13 mouse cellular contexts compared by ENCODE assay signal in genomic region chr4:45672262-45673076, GRCm38 (mm10).
DNase-seq lines count a peak whose midpoint lies in the region; ATAC-seq and TF ChIP-seq lines count a peak whose summit lies in the region.
"Had no signal": no experiment of that assay in that cellular context is flagged by ENCODE, and none has a peak within 500 bp of the region (broad histone marks: within the 10 kb centered on the region; RNA-seq: fewer than 3 reads in every experiment).

No protein-coding gene starts in this region.

- no peak overlapping the region for H3K4me3 ChIP-seq in ES-E14 (ENCODE audit: insufficient read depth in 1 of 2, low read depth in 1 of 2, low read length in 2 of 2, poor library complexity in 1 of 2, severe bottlenecking in 1 of 2)
- H3K4me3 ChIP-seq in hindbrain, embryonic 16.5 days (ENCODE audit: low read length) = no peak overlapping the region
- H3K4me3 ChIP-seq in thymus, adult 2 months (ENCODE audit: control insufficient read depth, insufficient read depth, low read length) = no peak overlapping the region
- no peak overlapping the region for H3K4me3 ChIP-seq in heart, adult 2 months
- H3K4me3 ChIP-seq: limb, embryonic 13.5 days; megakaryocyte, embryonic 14.5 days had no signal

- peaks cover 4 to 7% of the 10 kb centered on the region in 2 experiments; a peak in 2 of 4 replicates for H3K4me1 ChIP-seq in ES-E14 (ENCODE audit: control insufficient read depth in 2 of 2, insufficient read depth in 2 of 2, low read length in 2 of 2, poor library complexity in 1 of 2)
- H3K4me1 ChIP-seq in hindbrain, embryonic 16.5 days (ENCODE audit: control insufficient read depth, insufficient read depth, low read depth, low read length) = peaks cover 18% of the 10 kb centered on the region
- H3K4me1 ChIP-seq in thymus, adult 2 months (replicated peaks; ENCODE audit: control insufficient read depth, insufficient read depth, low read length) = peaks cover 23% of the 10 kb centered on the region
- H3K4me1 ChIP-seq in heart, adult 2 months (ENCODE audit: control insufficient read depth, insufficient read depth, low read length) = no peaks in the 10 kb centered on the region
- H3K4me1 ChIP-seq: megakaryocyte, embryonic 14.5 days had no signal

- ATAC-seq in hindbrain, embryonic 16.5 days = peak; percentile 68

- no peaks in the 10 kb centered on the region for H3K79me2 ChIP-seq in heart, adult 2 months (replicated peaks; ENCODE audit: control insufficient read depth, insufficient read depth, low read length)

- 18% methylated on average over 16 of the region's 16 CpGs for WGBS in hindbrain, embryonic 16.5 days
- 50% methylated on average over 16 of the region's 16 CpGs for WGBS in thymus, adult 2 months
- 63% methylated on average over 16 of the region's 16 CpGs for WGBS in heart, adult 2 months

- no peaks in the 10 kb centered on the region for H3K9me3 ChIP-seq in ES-E14 (ENCODE audit: control insufficient read depth, insufficient read depth, low read depth, low read length)
- no peaks in the 10 kb centered on the region for H3K9me3 ChIP-seq in hindbrain, embryonic 16.5 days (ENCODE audit: control insufficient read depth, low read length)
- H3K9me3 ChIP-seq: limb, embryonic 13.5 days; megakaryocyte, embryonic 14.5 days had no signal

- no peak overlapping the region for H3K9ac ChIP-seq in ES-E14 (ENCODE audit: insufficient read depth, low read depth, low read length, poor library complexity, severe bottlenecking)
- H3K9ac ChIP-seq in hindbrain, embryonic 16.5 days (ENCODE audit: low read depth, low read length) = no peak overlapping the region
- no peak overlapping the region for H3K9ac ChIP-seq in heart, adult 2 months (ENCODE audit: low read depth, low read length)
- H3K9ac ChIP-seq: limb, embryonic 13.5 days had no signal

- in situ Hi-C loops in ES-E14 (cut with MboI; ENCODE audit: low sequenced_read_pairs in 2 of 2, unreplicated experiment in 2 of 2) = no loop called here

- no peaks in the 10 kb centered on the region for H3K27me3 ChIP-seq in hindbrain, embryonic 16.5 days (replicated peaks; ENCODE audit: control insufficient read depth, insufficient read depth, low read length)
- no peaks in the 10 kb centered on the region for H3K27me3 ChIP-seq in thymus, adult 2 months (ENCODE audit: control insufficient read depth, insufficient read depth, low read length)
- no peaks in the 10 kb centered on the region for H3K27me3 ChIP-seq in heart, adult 2 months (ENCODE audit: control insufficient read depth, insufficient read depth, low read length)

- H3K4me2 ChIP-seq in hindbrain, embryonic 16.5 days (ENCODE audit: low read length) = peak overlapping the region; percentile 1; the same call in 1 of the 2 replicates
- H3K4me2 ChIP-seq: limb, embryonic 13.5 days had no signal

- H3K27ac ChIP-seq in ES-E14 (ENCODE audit: insufficient read depth, low read depth, low read length, poor library complexity, severe bottlenecking) = no peak overlapping the region
- no peak overlapping the region for H3K27ac ChIP-seq in hindbrain, embryonic 16.5 days (ENCODE audit: low read depth, low read length)
- no peak overlapping the region for H3K27ac ChIP-seq in thymus, adult 2 months (ENCODE audit: control insufficient read depth, insufficient read depth, low read length)
- no peak overlapping the region for H3K27ac ChIP-seq in heart, adult 2 months
- H3K27ac ChIP-seq: kidney, postnatal 0 days; limb, embryonic 13.5 days had no signal

- no peak for TF ChIP-seq EP300 in heart, adult 2 months (IDR thresholded peaks at IDR 0.05; ENCODE audit: insufficient read depth, low read depth, low read length)

- TF ChIP-seq POLR2A in thymus, adult 2 months (IDR thresholded peaks at IDR 0.05; ENCODE audit: control insufficient read depth, extremely low read depth, insufficient read depth, low read length, poor library complexity) = no peak
- no peak for TF ChIP-seq POLR2A in heart, adult 2 months (IDR thresholded peaks at IDR 0.05; ENCODE audit: insufficient read depth, low read depth, low read length)

- intact Hi-C loops in heart, adult 2 months (cut with DNase I) = no loop called here

- no peak for DNase-seq in ES-E14 (ENCODE audit: low read depth, low spot score)
- peak; percentile 27 for DNase-seq in embryo, embryonic 11 days
- peak; percentile 19 for DNase-seq in thymus, adult 2 months
- DNase-seq in urinary bladder, postnatal 10 days (ENCODE audit: low spot score) = no peak
- no peak for DNase-seq in heart, adult 2 months
- no peak for DNase-seq in gastrocnemius, adult 8-10 months (ENCODE audit: low spot score in 2 of 2)
- DNase-seq: adrenal gland, postnatal 10 days; lung, adult 18-20 months; spleen, adult 18-20 months had no signal

- no peaks in the 10 kb centered on the region for H3K36me3 ChIP-seq in ES-E14 (ENCODE audit: control insufficient read depth, insufficient read depth, low read length, poor library complexity, severe bottlenecking)
- no peaks in the 10 kb centered on the region for H3K36me3 ChIP-seq in hindbrain, embryonic 16.5 days (ENCODE audit: control insufficient read depth, insufficient read depth, low read length)
- no peaks in the 10 kb centered on the region for H3K36me3 ChIP-seq in thymus, adult 2 months (ENCODE audit: control insufficient read depth, insufficient read depth, low read length)
- H3K36me3 ChIP-seq in heart, adult 2 months (ENCODE audit: control insufficient read depth, insufficient read depth, low read length) = no peaks in the 10 kb centered on the region
- H3K36me3 ChIP-seq: limb, embryonic 13.5 days had no signal

- no peak for TF ChIP-seq CTCF in thymus, adult 2 months (IDR thresholded peaks at IDR 0.05; ENCODE audit: borderline replicate concordance, control insufficient read depth, extremely low read depth, insufficient read depth, low read length, poor library complexity)
- no peak for TF ChIP-seq CTCF in heart, adult 2 months (IDR thresholded peaks at IDR 0.05)

TF ChIP-seq in ES-E14, 5 proteins besides CTCF, POLR2A, EP300 and RAD21:
- TF ChIP-seq MAFK (IDR thresholded peaks at IDR 0.05; ENCODE audit: insufficient read depth, low read depth, low read length) = no peak
- TF ChIP-seq ZNF384 (IDR thresholded peaks at IDR 0.05; ENCODE audit: low read depth, low read length) = 0 out of 2 replicates have a peak, but pooled peaks have one; percentile 17

Comparison
In these comparisons a context has a peak if more than half of its experiments do, and no peak if none do; other contexts are left out.
1. DNase-seq: peak in embryo, embryonic 11 days (single experiment) and thymus, adult 2 months (single experiment); none in ES-E14 (single experiment), urinary bladder, postnatal 10 days (single experiment), heart, adult 2 months (0 of 2) and gastrocnemius, adult 8-10 months (0 of 2).